Mouse (Mus musculus): ENCODE measurements at regions not wholly inside any gene's neighbourhood (a gene's known extent, or its start where the extent isn't known, plus 50 kb on each side); places are given as distances from the start of the nearest gene placed in this dataset.

GRCm38 (mm10) chr13:39092058-39092457 lies 131.4 kb upstream of the Slc35b3 start:
- DNase-seq = no peak

GRCm38 (mm10) chr13:39084544-39084943 lies 123.9 kb upstream of the Slc35b3 start:
- no peak for DNase-seq

GRCm38 (mm10) chr13:39074211-39074610 lies 113.5 kb upstream of the Slc35b3 start:
- DNase-seq = no peak

- DNase-seq = no peak
Observed at GRCm38 (mm10) chr13:39032263-39032662, 71.6 kb upstream of the Slc35b3 start.

GRCm38 (mm10) chr13:39020168-39020567 lies 59.5 kb upstream of the Slc35b3 start:
- no peak for DNase-seq

- DNase-seq = peak; percentile 55
Observed at GRCm38 (mm10) chr13:39011696-39012095, 51.0 kb upstream of the Slc35b3 start.

Measured in gastrocnemius, postnatal 25 days (tissue).